Mouse (Mus musculus): ENCODE measurements around the gene Tagln3. TPM values are rescaled to one million over a fixed set of nuclear protein-coding genes. Genes with fewer than 3 reads are reported as not detected.

The Tagln3 gene
- polyA plus RNA-seq, 1 experiment from 2014 or later: 1.8 TPM

DNA sequence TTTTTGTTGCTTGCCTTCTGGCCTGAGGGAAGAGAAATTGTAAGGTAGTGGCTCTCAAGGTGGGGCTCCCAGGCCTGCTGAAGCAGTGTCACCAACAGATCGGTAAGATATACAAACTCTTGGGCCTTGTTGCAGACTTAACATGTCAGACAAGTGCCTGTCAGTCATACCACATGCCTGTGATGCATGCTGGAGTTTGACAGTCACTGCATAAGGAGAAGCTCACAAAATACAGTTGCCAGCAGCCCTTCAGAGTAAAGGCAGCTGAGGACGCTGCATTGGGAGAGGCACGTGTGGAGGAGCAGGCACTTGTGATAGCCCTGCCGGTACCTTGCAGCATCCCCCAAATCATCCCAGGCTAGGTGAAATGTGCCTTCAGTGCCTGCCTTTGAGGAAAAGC, 6.1 kb downstream of the Tagln3 start:
- ATAC-seq (replicated peaks; ENCODE audit: insufficient number of reproducible peaks, insufficient read depth, low FRiP score, low read depth): no peak
- Histone ChIP-seq H3K4me3 (no peak overlapping the region), H3K9me3 (replicated peaks) (no peaks in the 10 kb centered on the region), H3K27me3 (peaks cover 3% of the 10 kb centered on the region; the same call in 1 of the 2 replicates), H3K4me1 (replicated peaks) (no peaks in the 10 kb centered on the region), H3K27ac (no peak overlapping the region), H3K36me3 (no peaks in the 10 kb centered on the region), H3K4me2 (no peak overlapping the region), H3K9ac (no peak overlapping the region)
- WGBS: 73% methylated on average over 4 of the region's 4 CpGs

DNA sequence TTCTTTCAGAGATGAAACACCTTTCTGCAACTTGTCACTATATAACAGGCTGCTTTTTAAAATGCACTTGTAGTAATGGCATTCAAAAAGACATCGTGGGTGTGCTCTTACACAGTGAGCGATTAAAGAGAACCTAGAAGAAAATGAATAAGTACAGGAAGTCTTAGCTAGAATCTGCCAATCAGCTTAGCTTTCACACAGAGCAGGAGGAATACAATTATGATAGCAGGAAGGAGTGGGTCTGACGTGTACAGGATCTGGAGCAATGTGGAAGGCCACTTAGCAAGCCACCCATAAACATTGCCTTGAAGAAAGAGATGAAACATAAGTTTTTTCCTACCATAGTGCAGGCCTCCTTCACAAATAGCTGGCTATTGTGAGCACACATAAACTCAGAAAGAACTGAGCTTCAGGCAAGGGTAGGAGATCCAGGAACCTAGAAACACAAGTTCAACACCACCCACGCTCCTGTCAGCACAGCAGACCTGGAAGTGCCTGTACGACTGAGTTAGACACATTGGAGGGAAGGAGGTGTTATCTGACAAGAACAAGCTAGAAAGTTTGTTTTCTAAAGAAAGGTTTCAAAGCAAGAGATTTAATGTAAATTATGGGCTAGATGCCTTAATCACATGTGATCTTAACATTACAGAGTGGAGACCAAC, 9.8 kb downstream of the Tagln3 start:
- Histone ChIP-seq H3K9me3 (replicated peaks) (no peaks in the 10 kb centered on the region), H3K36me3 (no peaks in the 10 kb centered on the region), H3K4me3 (no peak overlapping the region), H3K4me1 (replicated peaks) (no peaks in the 10 kb centered on the region), H3K4me2 (no peak overlapping the region), H3K27me3 (no peaks in the 10 kb centered on the region), H3K27ac (no peak overlapping the region), H3K9ac (no peak overlapping the region)
- WGBS: 70% methylated on average over 5 of the region's 5 CpGs
- ATAC-seq (replicated peaks; ENCODE audit: insufficient number of reproducible peaks, insufficient read depth, low FRiP score, low read depth): no peak

DNA sequence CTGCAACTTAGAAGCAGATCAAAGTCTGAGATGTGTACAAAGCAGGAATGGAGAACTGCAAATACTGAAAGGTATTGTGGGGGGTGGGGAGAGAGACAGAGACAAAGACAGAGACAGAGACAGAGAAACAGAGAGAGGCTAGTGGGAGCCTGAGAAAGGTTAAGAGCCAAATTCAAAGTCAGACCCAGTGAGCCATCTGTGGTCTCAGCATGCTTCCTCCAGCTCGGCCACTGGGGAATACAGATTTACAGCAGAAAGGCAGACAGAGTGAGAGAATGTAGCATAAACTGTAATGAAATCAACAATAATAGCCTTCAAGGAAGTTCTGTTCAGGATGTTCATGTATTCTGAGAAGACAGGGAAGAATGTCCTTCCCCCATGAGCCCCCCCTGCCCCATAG, 10.5 kb downstream of the Tagln3 start:
- H3K4me3 ChIP-seq: no peak overlapping the region
- no peak overlapping the region for H3K9ac ChIP-seq
- no peaks in the 10 kb centered on the region for H3K4me1 ChIP-seq (replicated peaks)
- no peaks in the 10 kb centered on the region for H3K9me3 ChIP-seq (replicated peaks)
- 68% methylated on average over 1 of the region's 1 CpGs for WGBS
- H3K36me3 ChIP-seq: no peaks in the 10 kb centered on the region
- no peaks in the 10 kb centered on the region for H3K27me3 ChIP-seq
- no peak overlapping the region for H3K27ac ChIP-seq
- no peak for ATAC-seq (replicated peaks; ENCODE audit: insufficient number of reproducible peaks, insufficient read depth, low FRiP score, low read depth)
- no peak overlapping the region for H3K4me2 ChIP-seq

DNA sequence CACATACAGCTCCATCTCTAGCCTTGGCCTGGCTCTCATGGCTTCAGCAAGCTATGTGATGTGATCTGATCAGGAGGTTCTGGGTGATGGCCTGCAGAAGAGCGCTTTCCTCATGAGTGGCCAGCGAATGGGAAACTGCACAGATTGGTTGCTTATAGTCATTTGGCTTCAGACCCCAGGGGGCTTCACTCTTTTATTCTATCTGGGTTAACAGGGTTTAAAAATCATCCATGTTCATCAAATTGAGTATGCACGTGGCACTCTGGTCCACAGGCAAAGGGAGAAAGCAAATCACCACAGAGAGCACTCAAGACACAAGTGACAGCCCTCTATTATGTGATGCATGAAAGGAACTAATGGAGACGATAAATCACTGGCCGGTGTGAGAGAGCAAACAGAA, 11.1 kb downstream of the Tagln3 start:
- no peaks in the 10 kb centered on the region for H3K4me1 ChIP-seq (replicated peaks)
- no peak for ATAC-seq (replicated peaks; ENCODE audit: insufficient number of reproducible peaks, insufficient read depth, low FRiP score, low read depth)
- no peaks in the 10 kb centered on the region for H3K27me3 ChIP-seq
- no peak overlapping the region for H3K4me3 ChIP-seq
- no peak overlapping the region for H3K27ac ChIP-seq
- no peaks in the 10 kb centered on the region for H3K9me3 ChIP-seq (replicated peaks)
- no peaks in the 10 kb centered on the region for H3K36me3 ChIP-seq
- WGBS: 86% methylated on average over 5 of the region's 5 CpGs
- H3K9ac ChIP-seq: no peak overlapping the region
- H3K4me2 ChIP-seq: no peak overlapping the region

DNA sequence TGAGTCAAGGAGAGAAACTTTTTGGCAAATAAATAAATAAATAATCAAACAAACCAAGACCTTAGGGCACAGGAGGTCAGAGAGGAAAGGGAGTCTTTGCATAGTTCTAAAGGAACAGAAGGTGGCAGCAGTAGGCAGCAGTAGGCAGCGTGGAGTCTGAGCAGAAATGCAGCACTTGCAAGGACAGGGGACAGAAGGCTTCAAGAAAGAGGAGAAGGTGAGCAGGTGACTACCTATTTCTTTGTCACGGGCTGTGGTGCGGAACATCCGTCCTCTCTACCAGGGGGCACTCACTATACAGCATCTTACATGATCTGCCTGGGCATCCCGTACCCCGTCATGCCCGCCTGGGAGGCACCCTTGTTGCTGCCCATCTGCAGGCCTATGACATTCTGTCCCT, 13.1 kb downstream of the Tagln3 start:
- 69% methylated on average over 7 of the region's 7 CpGs for WGBS
- Histone ChIP-seq H3K27ac (no peak overlapping the region), H3K4me1 (replicated peaks) (no peaks in the 10 kb centered on the region), H3K36me3 (no peaks in the 10 kb centered on the region), H3K9ac (no peak overlapping the region), H3K4me3 (no peak overlapping the region), H3K9me3 (replicated peaks) (no peaks in the 10 kb centered on the region), H3K27me3 (no peaks in the 10 kb centered on the region), H3K4me2 (no peak overlapping the region)
- ATAC-seq (replicated peaks; ENCODE audit: insufficient number of reproducible peaks, insufficient read depth, low FRiP score, low read depth): no peak

DNA sequence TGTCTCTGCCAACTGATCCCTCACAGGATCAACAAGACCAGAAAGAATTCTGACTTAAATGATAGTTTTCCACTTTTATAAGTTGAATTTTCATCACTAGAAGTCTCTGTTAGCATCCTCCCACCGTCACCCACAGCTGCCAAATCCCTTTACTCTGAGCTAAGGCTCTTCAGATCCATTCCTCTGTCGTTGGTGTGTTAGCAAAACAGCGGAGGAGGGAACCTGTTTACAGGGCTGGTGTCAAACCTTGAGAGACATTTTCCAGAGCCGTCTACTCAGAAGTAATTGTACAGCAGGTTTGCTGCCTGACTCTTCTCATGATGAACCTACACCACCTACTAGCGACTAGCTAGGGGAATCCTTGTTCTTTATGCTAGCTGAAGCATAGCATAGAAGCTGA, 25.1 kb downstream of the Tagln3 start:
- Histone ChIP-seq H3K36me3 (no peaks in the 10 kb centered on the region), H3K4me3 (no peak overlapping the region), H3K27me3 (no peaks in the 10 kb centered on the region), H3K9me3 (replicated peaks) (no peaks in the 10 kb centered on the region), H3K4me1 (replicated peaks) (no peaks in the 10 kb centered on the region), H3K27ac (no peak overlapping the region), H3K9ac (no peak overlapping the region), H3K4me2 (no peak overlapping the region)
- ATAC-seq (replicated peaks; ENCODE audit: insufficient number of reproducible peaks, insufficient read depth, low FRiP score, low read depth): no peak
- 45% methylated on average over 5 of the region's 5 CpGs for WGBS

DNA sequence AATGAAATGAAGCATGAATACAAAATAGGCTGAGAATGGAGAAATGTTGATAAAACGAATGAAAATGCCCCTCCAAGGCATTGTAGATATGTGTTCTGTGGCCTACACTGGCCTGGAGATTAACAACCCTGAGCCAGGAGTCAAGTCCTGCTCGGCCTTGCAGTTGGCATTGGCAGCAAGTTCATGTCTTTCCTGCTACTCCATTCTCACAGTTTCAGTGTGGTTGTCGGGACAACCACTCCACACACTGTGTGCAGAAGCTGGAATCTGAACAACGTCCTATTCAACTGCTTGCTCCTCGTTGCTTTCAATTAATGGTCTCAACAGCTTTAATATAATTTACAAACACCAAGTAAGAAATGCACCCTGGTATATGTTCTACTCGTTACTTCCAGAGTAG, 26.4 kb downstream of the Tagln3 start:
- H3K27me3 ChIP-seq: no peaks in the 10 kb centered on the region
- WGBS: 67% methylated on average over 6 of the region's 6 CpGs
- ATAC-seq (replicated peaks; ENCODE audit: insufficient number of reproducible peaks, insufficient read depth, low FRiP score, low read depth): no peak
- H3K36me3 ChIP-seq: no peaks in the 10 kb centered on the region
- H3K9me3 ChIP-seq (replicated peaks): no peaks in the 10 kb centered on the region
- H3K4me1 ChIP-seq (replicated peaks): no peaks in the 10 kb centered on the region
- no peak overlapping the region for H3K27ac ChIP-seq
- no peak overlapping the region for H3K9ac ChIP-seq
- no peak overlapping the region for H3K4me3 ChIP-seq
- H3K4me2 ChIP-seq: no peak overlapping the region

DNA sequence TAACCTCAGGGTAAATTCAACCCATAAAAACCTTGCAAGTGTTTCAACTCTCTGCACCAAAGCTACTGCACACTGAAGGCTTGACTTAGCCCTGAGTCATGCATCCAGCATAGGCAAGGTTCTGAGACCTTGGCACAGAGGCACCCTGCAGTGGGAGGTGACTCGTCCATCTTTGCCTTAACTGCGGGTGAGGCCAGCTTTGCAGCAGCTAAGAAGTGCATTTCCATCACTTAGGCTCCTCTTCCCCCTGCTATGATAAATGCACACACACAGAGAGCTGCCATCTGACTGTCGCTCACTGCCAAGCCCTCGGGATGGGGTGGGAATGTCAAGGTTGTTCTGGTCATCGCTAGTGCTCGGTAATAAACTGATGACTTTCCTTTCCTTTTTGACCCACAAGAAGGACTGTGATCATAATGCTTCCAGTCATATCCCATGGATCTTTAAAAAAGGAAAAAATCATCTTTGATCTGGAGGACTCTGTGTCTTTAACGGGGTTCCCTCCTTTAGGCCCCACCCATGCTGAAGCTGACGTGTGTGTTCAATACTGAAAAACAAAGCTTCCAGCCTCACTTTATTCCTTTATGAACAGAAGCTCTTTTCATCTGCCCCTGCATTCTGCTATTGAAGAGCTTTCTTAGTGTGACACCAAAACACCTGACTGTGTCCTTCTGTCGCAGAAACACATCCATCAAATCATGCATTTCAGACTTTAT, 28.8 kb downstream of the Tagln3 start:
- Histone ChIP-seq H3K27ac (no peak overlapping the region), H3K36me3 (no peaks in the 10 kb centered on the region), H3K9ac (no peak overlapping the region), H3K4me2 (no peak overlapping the region), H3K9me3 (replicated peaks) (no peaks in the 10 kb centered on the region), H3K4me1 (replicated peaks) (no peaks in the 10 kb centered on the region), H3K27me3 (no peaks in the 10 kb centered on the region), H3K4me3 (no peak overlapping the region)
- no peak for ATAC-seq (replicated peaks; ENCODE audit: insufficient number of reproducible peaks, insufficient read depth, low FRiP score, low read depth)
- WGBS: 67% methylated on average over 9 of the region's 9 CpGs

DNA sequence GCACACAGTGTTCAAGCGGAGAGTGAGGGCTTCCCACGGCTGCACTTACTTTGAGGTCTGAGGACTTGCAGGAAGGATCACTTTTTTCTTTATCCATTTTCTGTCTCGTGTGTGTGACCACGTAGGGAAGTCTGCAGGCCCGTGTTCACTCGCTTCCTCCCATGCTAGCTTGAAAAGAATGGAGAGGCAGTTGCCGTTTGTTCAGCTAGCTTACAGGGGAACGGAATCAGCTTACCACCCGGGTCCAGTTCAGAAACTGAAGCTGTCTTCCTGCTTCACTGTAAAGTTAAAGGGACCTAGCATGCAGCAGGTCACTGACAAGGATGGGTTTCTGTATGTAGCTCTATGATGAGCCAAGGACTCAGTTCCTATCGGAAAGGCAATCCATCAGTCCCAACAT, 30.9 kb downstream of the Tagln3 start, which contains the start of gene Tmprss7:
Tmprss7 (minus strand) TSS at position 101 of the 400 bp plus-strand sequence.
- Histone ChIP-seq H3K4me3 (no peak within 1 kb of the TSS), H3K4me2 (no peak within 1 kb of the TSS), H3K27ac (no peak within 1 kb of the TSS), H3K9me3 (replicated peaks) (no peaks in the 10 kb centered on the region), H3K9ac (no peak within 1 kb of the TSS), H3K4me1 (replicated peaks) (no peaks in the 10 kb centered on the region), H3K27me3 (no peaks in the 10 kb centered on the region), H3K36me3 (no peaks in the 10 kb centered on the region)
- ATAC-seq (replicated peaks; ENCODE audit: insufficient number of reproducible peaks, insufficient read depth, low FRiP score, low read depth): no peak
- 67% methylated on average over 10 of the region's 10 CpGs for WGBS

DNA sequence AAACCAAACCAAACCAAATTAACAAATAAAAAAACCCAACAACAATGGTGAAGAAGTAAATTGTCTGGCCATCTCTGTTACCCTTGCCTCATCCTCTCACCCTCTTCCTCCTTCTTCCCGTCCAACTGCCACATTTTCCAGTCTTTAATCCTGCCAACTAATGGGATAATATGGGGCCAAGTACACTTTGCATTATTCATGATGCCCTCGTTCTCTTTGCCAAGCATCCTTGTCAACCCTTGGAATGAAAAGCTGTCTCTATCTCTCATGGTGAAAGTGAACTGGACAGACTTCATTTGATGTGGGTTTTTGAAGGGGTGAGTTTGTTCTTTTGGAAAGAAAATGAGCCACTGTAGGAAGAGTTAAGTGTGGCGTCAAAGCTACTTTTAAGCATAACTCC, 31.6 kb downstream of the Tagln3 start:
- no peaks in the 10 kb centered on the region for H3K27me3 ChIP-seq
- H3K36me3 ChIP-seq: no peaks in the 10 kb centered on the region
- H3K27ac ChIP-seq: no peak overlapping the region
- 73% methylated on average over 3 of the region's 3 CpGs for WGBS
- no peak overlapping the region for H3K4me3 ChIP-seq
- no peak overlapping the region for H3K9ac ChIP-seq
- no peak for ATAC-seq (replicated peaks; ENCODE audit: insufficient number of reproducible peaks, insufficient read depth, low FRiP score, low read depth)
- no peak overlapping the region for H3K4me2 ChIP-seq
- no peaks in the 10 kb centered on the region for H3K9me3 ChIP-seq (replicated peaks)
- no peaks in the 10 kb centered on the region for H3K4me1 ChIP-seq (replicated peaks)

DNA sequence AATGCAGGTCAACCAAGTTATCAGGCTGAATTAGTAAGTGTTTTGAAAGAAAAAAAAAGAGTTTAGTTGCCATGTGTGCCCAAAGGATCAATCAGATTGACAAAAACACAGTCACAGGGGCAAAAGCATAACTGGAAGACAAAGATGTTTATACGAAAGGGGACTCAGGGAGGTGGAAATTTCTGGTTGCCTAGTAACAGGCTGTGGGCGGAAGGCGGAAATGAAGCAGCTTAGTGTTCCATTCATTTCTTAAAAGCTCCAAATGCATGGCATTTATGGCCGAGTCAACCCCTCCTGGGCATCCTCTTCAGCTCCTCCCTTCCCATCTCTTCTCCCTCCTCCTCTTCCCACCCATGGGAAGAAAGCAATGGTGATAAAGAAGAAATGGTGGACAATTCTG, 34.2 kb downstream of the Tagln3 start:
- no peak for ATAC-seq (replicated peaks; ENCODE audit: insufficient number of reproducible peaks, insufficient read depth, low FRiP score, low read depth)
- no peak overlapping the region for H3K4me2 ChIP-seq
- no peaks in the 10 kb centered on the region for H3K27me3 ChIP-seq
- no peaks in the 10 kb centered on the region for H3K9me3 ChIP-seq (replicated peaks)
- H3K27ac ChIP-seq: no peak overlapping the region
- H3K36me3 ChIP-seq: no peaks in the 10 kb centered on the region
- H3K4me1 ChIP-seq (replicated peaks): no peaks in the 10 kb centered on the region
- no peak overlapping the region for H3K9ac ChIP-seq
- WGBS: 42% methylated on average over 4 of the region's 4 CpGs
- no peak overlapping the region for H3K4me3 ChIP-seq

DNA sequence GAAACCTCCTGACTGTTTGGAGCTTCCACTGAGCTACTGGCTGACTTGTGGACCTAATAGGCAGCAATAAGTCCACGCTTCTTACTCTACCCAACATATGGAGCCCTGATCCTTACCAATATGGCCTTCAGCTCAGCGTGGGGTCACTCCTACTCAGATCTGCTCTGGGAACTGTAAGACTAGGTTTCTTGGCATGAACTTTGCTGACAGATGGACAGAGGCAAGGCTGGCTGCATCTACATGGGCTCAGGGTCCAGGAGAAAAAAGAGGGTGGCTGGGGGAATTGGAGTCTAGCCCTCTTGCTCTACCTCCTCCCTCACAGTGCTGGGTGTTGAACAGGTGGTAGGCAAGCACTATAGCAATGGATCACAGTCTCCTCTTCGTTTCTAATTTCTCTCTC, 37.6 kb downstream of the Tagln3 start:
- Histone ChIP-seq H3K4me1 (replicated peaks) (no peaks in the 10 kb centered on the region), H3K4me2 (no peak overlapping the region), H3K4me3 (no peak overlapping the region), H3K9ac (no peak overlapping the region), H3K9me3 (replicated peaks) (no peaks in the 10 kb centered on the region), H3K36me3 (no peaks in the 10 kb centered on the region), H3K27ac (no peak overlapping the region), H3K27me3 (no peaks in the 10 kb centered on the region)
- WGBS: 77% methylated on average over 3 of the region's 3 CpGs
- no peak for ATAC-seq (replicated peaks; ENCODE audit: insufficient number of reproducible peaks, insufficient read depth, low FRiP score, low read depth)
